Mouse (Mus musculus) heart, adult 2 months (tissue): ENCODE results near the gene Tmem44. TPM values are rescaled to one million over a fixed set of nuclear protein-coding genes. Genes with fewer than 3 reads are reported as not detected.

ENCODE experiments used
- DNase-seq, 2 experiments: peaks; one replicate each; pipeline ENCODE4 v3.0.0; 2021
- H3K27ac ChIP-seq: fragments of 200-600 bp; 2 replicates; pipeline ENCODE4 v1.8.1; 2022
- H3K27me3 ChIP-seq: fragments of 200-500 bp; 2 replicates; pipeline ENCODE4 v1.6.1; 2012; ENCODE audit warnings: mild to moderate bottlenecking, low read length, inconsistent platforms, mixed read lengths; ENCODE audit not compliant: control insufficient read depth, insufficient read depth
- H3K36me3 ChIP-seq: fragments of 200-500 bp; 2 replicates; pipeline ENCODE4 v1.6.1; 2012; ENCODE audit warnings: low read length, inconsistent platforms; ENCODE audit not compliant: control insufficient read depth, insufficient read depth
- H3K4me1 ChIP-seq: fragments of 200-500 bp; 2 replicates; pipeline ENCODE4 v1.6.1; 2011; ENCODE audit warnings: low read length; ENCODE audit not compliant: control insufficient read depth, insufficient read depth
- H3K4me3 ChIP-seq: fragments of 200-600 bp; 2 replicates; pipeline ENCODE4 v1.8.1; 2022
- H3K79me2 ChIP-seq: fragments of 200-500 bp; replicated peaks from 2 replicates; pipeline ENCODE4 v1.6.1; 2012; ENCODE audit warnings: mild to moderate bottlenecking, inconsistent platforms, low read length, moderate library complexity, mixed read lengths; ENCODE audit not compliant: control insufficient read depth, insufficient read depth
- H3K9ac ChIP-seq: fragments of 200-500 bp; 2 replicates; pipeline ENCODE4 v1.6.1; 2012; ENCODE audit warnings: low read depth, mild to moderate bottlenecking, control low read depth, inconsistent platforms, low read length, mixed read lengths
- CTCF ChIP-seq: fragments of 200-600 bp; IDR thresholded peaks from 2 replicates; pipeline ENCODE4 v1.8.1; 2022; ENCODE audit warnings: antibody characterized with exemption, mild to moderate bottlenecking, moderate library complexity
- EP300 ChIP-seq: fragments of 200-500 bp; IDR thresholded peaks from 2 replicates; pipeline ENCODE4 v1.6.1; 2011; ENCODE audit warnings: low read depth, low read length, control low read depth; ENCODE audit not compliant: insufficient read depth
- POLR2A ChIP-seq: fragments of 200-500 bp; IDR thresholded peaks from 2 replicates; pipeline ENCODE4 v1.6.1; 2011; ENCODE audit warnings: mild to moderate bottlenecking, low read depth, low read length, control low read depth; ENCODE audit not compliant: insufficient read depth
- WGBS: fragments of 180-500 bp; shearing (Covaris S2); methylation state at CpG from one replicate; pipeline ENCODE4 v1.1.7; 2018; 5-methylcytosine and 5-hydroxymethylcytosine counted together
- intact Hi-C: fragments of 180-260 bp; cut with DNase I; formaldehyde crosslinking; loops from one replicate; pipeline ENCODE4 v1.15.1; 2025
- polyA plus RNA-seq: library from polyadenylated mRNA; depleted of rRNA; stranded (reverse); fragments of >200 nt; gene quantifications from 2 replicates; pipeline ENCODE4 v1.2.3, GENCODE M21; 2012
- total RNA-seq, 2 experiments: library from RNA; stranded (reverse); gene quantifications; 2 replicates each; pipeline ENCODE4 v1.2.3; 2021

Tmem44 gene
- total and polyA plus RNA-seq, 3 experiments, result 4.4 to 9.8 (median 5.8) TPM

- no peak overlapping the region for H3K27ac ChIP-seq
- TF ChIP-seq POLR2A (no peak), EP300 (no peak), CTCF (peak; percentile 87)
- no peaks in the 10 kb centered on the region for H3K36me3 ChIP-seq
- intact Hi-C loops, result loop anchor here (5.0 kb wide), 1 partner anchor 533 kb away; no protein-coding TSS in a partner anchor
- 30% methylated on average over 10 of the region's 10 CpGs for WGBS
- no peaks in the 10 kb centered on the region for H3K79me2 ChIP-seq
- no peaks in the 10 kb centered on the region for H3K4me1 ChIP-seq
- H3K27me3 ChIP-seq, result no peaks in the 10 kb centered on the region
- no peak overlapping the region for H3K4me3 ChIP-seq
- DNase-seq, result peak; percentile 47 to 70
- no peak overlapping the region for H3K9ac ChIP-seq
Measured at GRCm38 (mm10) chr16:30539433-30539832, 11.2 kb downstream of the Tmem44 start.

- 92% methylated on average over 1 of the region's 1 CpGs for WGBS
- H3K27ac ChIP-seq, result no peak overlapping the region
- DNase-seq, result no peak
- peaks cover 1% of the 10 kb centered on the region; the same call in 1 of the 2 replicates for H3K4me1 ChIP-seq
- TF ChIP-seq POLR2A (no peak), EP300 (no peak), CTCF (no peak)
- no peak overlapping the region for H3K4me3 ChIP-seq
- intact Hi-C loops, result loop anchor here (5.0 kb wide), 1 partner anchor 537 kb away; no protein-coding TSS in a partner anchor
- H3K79me2 ChIP-seq, result no peaks in the 10 kb centered on the region
- no peak overlapping the region for H3K9ac ChIP-seq
- H3K27me3 ChIP-seq, result no peaks in the 10 kb centered on the region
- no peaks in the 10 kb centered on the region for H3K36me3 ChIP-seq
Measured at GRCm38 (mm10) chr16:30535075-30535474, 15.6 kb downstream of the Tmem44 start.

- no peaks in the 10 kb centered on the region for H3K27me3 ChIP-seq
- TF ChIP-seq POLR2A (no peak), EP300 (no peak), CTCF (no peak)
- H3K4me3 ChIP-seq, result no peak overlapping the region
- no peak for DNase-seq
- intact Hi-C loops, result loop anchor here (5.0 kb wide), 1 partner anchor 281 kb away; no protein-coding TSS in a partner anchor
- no peak overlapping the region for H3K9ac ChIP-seq
- WGBS, result 50% methylated on average over 4 of the region's 4 CpGs
- H3K27ac ChIP-seq, result no peak overlapping the region
- H3K4me1 ChIP-seq, result peaks cover 1% of the 10 kb centered on the region; the same call in 1 of the 2 replicates
- no peaks in the 10 kb centered on the region for H3K79me2 ChIP-seq
- no peaks in the 10 kb centered on the region for H3K36me3 ChIP-seq
Measured at GRCm38 (mm10) chr16:30533592-30533991, 17.1 kb downstream of the Tmem44 start.

GRCm38 (mm10) chr16:30532929-30533328 lies 17.7 kb downstream of the Tmem44 start:
- DNase-seq, result no peak
- Histone ChIP-seq H3K4me1 (peaks cover 1% of the 10 kb centered on the region; the same call in 1 of the 2 replicates), H3K27ac (no peak overlapping the region), H3K36me3 (no peaks in the 10 kb centered on the region), H3K9ac (no peak overlapping the region), H3K4me3 (no peak overlapping the region), H3K27me3 (no peaks in the 10 kb centered on the region), H3K79me2 (no peaks in the 10 kb centered on the region)
- intact Hi-C loops, result loop anchor here (5.0 kb wide), 1 partner anchor 281 kb away; no protein-coding TSS in a partner anchor
- TF ChIP-seq POLR2A (no peak), CTCF (no peak), EP300 (no peak)
- 72% methylated on average over 1 of the region's 1 CpGs for WGBS

- peaks cover 1% of the 10 kb centered on the region; the same call in 1 of the 2 replicates for H3K4me1 ChIP-seq
- intact Hi-C loops, result loop anchor here (5.0 kb wide), 1 partner anchor 280 kb away; no protein-coding TSS in a partner anchor
- TF ChIP-seq CTCF (peak; percentile 91), EP300 (no peak)
- no peak overlapping the region for H3K9ac ChIP-seq
- H3K27ac ChIP-seq, result no peak overlapping the region
- no peaks in the 10 kb centered on the region for H3K36me3 ChIP-seq
- H3K4me3 ChIP-seq, result no peak overlapping the region
- no peaks in the 10 kb centered on the region for H3K27me3 ChIP-seq
- WGBS, result 32% methylated on average over 20 of the region's 20 CpGs
- no peaks in the 10 kb centered on the region for H3K79me2 ChIP-seq
- peak in 1 of 2 experiments; percentile 66 for DNase-seq
Measured at GRCm38 (mm10) chr16:30531761-30532406, 18.8 kb downstream of the Tmem44 start.

- Histone ChIP-seq H3K4me1 (peaks cover 1% of the 10 kb centered on the region; the same call in 1 of the 2 replicates), H3K27ac (no peak overlapping the region), H3K9ac (no peak overlapping the region), H3K4me3 (no peak overlapping the region), H3K79me2 (no peaks in the 10 kb centered on the region), H3K27me3 (no peaks in the 10 kb centered on the region), H3K36me3 (no peaks in the 10 kb centered on the region)
- TF ChIP-seq EP300 (no peak), CTCF (peak; percentile 75), POLR2A (no peak)
- intact Hi-C loops, result loop anchor here (5.0 kb wide), 1 partner anchor 279 kb away; no protein-coding TSS in a partner anchor
- DNase-seq, result no peak
- 52% methylated on average over 4 of the region's 4 CpGs for WGBS
Measured at GRCm38 (mm10) chr16:30530815-30531214, 19.8 kb downstream of the Tmem44 start.
